Mouse (Mus musculus): ENCODE measurements around the gene Ddx49. TPM values are rescaled to one million over a fixed set of nuclear protein-coding genes. Genes with fewer than 3 reads are reported as not detected.

The Ddx49 gene
- polyA plus RNA-seq (2014; fragmentation: Nextera tagmentation; extraction: Ambion mirVana), result 36.4 and 37.6 TPM in 2 replicates

GRCm38 (mm10) chr8:70302358-70302890 lies at the start of gene Ddx49, which contains the start of gene Cope:
Gene Ddx49, minus strand, starts transcription at chr8:70302489.
Gene Cope, plus strand, starts transcription at chr8:70302518.
- Histone ChIP-seq H3K4me2 (peak within 1 kb of the TSS; percentile 95), H3K27me3 (ENCODE audit: control insufficient read depth, insufficient read depth, low read length) (no peaks in the 10 kb centered on the region), H3K4me1 (ENCODE audit: control insufficient read depth, insufficient read depth, low read length) (peaks cover 14% of the 10 kb centered on the region), H3K9ac (ENCODE audit: low read depth, low read length) (peak within 1 kb of the TSS; percentile 68), H3K9me3 (replicated peaks; ENCODE audit: control insufficient read depth, low read length) (no peaks in the 10 kb centered on the region), H3K36me3 (ENCODE audit: control insufficient read depth, insufficient read depth, low read length) (peaks cover 27% of the 10 kb centered on the region), H3K4me3 (ENCODE audit: low read depth, low read length) (peak within 1 kb of the TSS; percentile 89), H3K27ac (ENCODE audit: low read depth, low read length) (peak within 1 kb of the TSS; percentile 47; the same call in 1 of the 2 replicates)
- peak; percentile 83 for ATAC-seq (replicated peaks; ENCODE audit: insufficient number of reproducible peaks, low FRiP score, low TSS enrichment)
- under 1% methylated on average over 40 of the region's 40 CpGs for WGBS (ENCODE audit: insufficient replicate concordance)

GRCm38 (mm10) chr8:70352000-70352384 lies 49.7 kb upstream of the Ddx49 start:
- Histone ChIP-seq H3K27ac (ENCODE audit: low read depth, low read length) (peak overlapping the region; percentile 91; the same call in 1 of the 2 replicates), H3K36me3 (ENCODE audit: control insufficient read depth, insufficient read depth, low read length) (peaks cover 7% of the 10 kb centered on the region), H3K27me3 (ENCODE audit: control insufficient read depth, insufficient read depth, low read length) (no peaks in the 10 kb centered on the region), H3K9me3 (replicated peaks; ENCODE audit: control insufficient read depth, low read length) (no peaks in the 10 kb centered on the region), H3K4me2 (peak overlapping the region; percentile 98), H3K4me1 (ENCODE audit: control insufficient read depth, insufficient read depth, low read length) (peaks cover 34% of the 10 kb centered on the region), H3K4me3 (ENCODE audit: low read depth, low read length) (peak overlapping the region; percentile 94), H3K9ac (ENCODE audit: low read depth, low read length) (peak overlapping the region; percentile 98)
- 18% methylated on average over 3 of the region's 3 CpGs for WGBS (ENCODE audit: insufficient replicate concordance)
- no peak for ATAC-seq (replicated peaks; ENCODE audit: insufficient number of reproducible peaks, low FRiP score, low TSS enrichment)

- Histone ChIP-seq H3K9me3 (replicated peaks; ENCODE audit: control insufficient read depth, low read length) (no peaks in the 10 kb centered on the region), H3K9ac (ENCODE audit: low read depth, low read length) (peak overlapping the region; percentile 98), H3K36me3 (ENCODE audit: control insufficient read depth, insufficient read depth, low read length) (peaks cover 9% of the 10 kb centered on the region), H3K4me1 (ENCODE audit: control insufficient read depth, insufficient read depth, low read length) (peaks cover 34% of the 10 kb centered on the region), H3K27me3 (ENCODE audit: control insufficient read depth, insufficient read depth, low read length) (no peaks in the 10 kb centered on the region), H3K27ac (ENCODE audit: low read depth, low read length) (peak overlapping the region; percentile 35; the same call in 1 of the 2 replicates), H3K4me2 (peak overlapping the region; percentile 98), H3K4me3 (ENCODE audit: low read depth, low read length) (peak overlapping the region; percentile 94)
- WGBS (ENCODE audit: insufficient replicate concordance), result 55% methylated on average over 15 of the region's 15 CpGs
- no peak for ATAC-seq (replicated peaks; ENCODE audit: insufficient number of reproducible peaks, low FRiP score, low TSS enrichment)
Measured at GRCm38 (mm10) chr8:70351035-70351999, 49.0 kb upstream of the Ddx49 start.

- 81% methylated on average over 1 of the region's 1 CpGs for WGBS (ENCODE audit: insufficient replicate concordance)
- H3K27ac ChIP-seq (ENCODE audit: low read depth, low read length), result no peak overlapping the region; the same call in 1 of the 2 replicates
- peaks cover 9% of the 10 kb centered on the region for H3K36me3 ChIP-seq (ENCODE audit: control insufficient read depth, insufficient read depth, low read length)
- H3K4me1 ChIP-seq (ENCODE audit: control insufficient read depth, insufficient read depth, low read length), result peaks cover 34% of the 10 kb centered on the region
- H3K4me3 ChIP-seq (ENCODE audit: low read depth, low read length), result no peak overlapping the region
- no peak for ATAC-seq (replicated peaks; ENCODE audit: insufficient number of reproducible peaks, low FRiP score, low TSS enrichment)
- H3K4me2 ChIP-seq, result no peak overlapping the region
- H3K27me3 ChIP-seq (ENCODE audit: control insufficient read depth, insufficient read depth, low read length), result no peaks in the 10 kb centered on the region
- H3K9me3 ChIP-seq (replicated peaks; ENCODE audit: control insufficient read depth, low read length), result no peaks in the 10 kb centered on the region
- H3K9ac ChIP-seq (ENCODE audit: low read depth, low read length), result 0 out of 2 replicates have a peak overlapping the region, but pooled peaks have one; percentile 22
Measured at GRCm38 (mm10) chr8:70347860-70348420, 45.7 kb upstream of the Ddx49 start.

GRCm38 (mm10) chr8:70347443-70347842 lies 45.2 kb upstream of the Ddx49 start:
- H3K36me3 ChIP-seq (ENCODE audit: control insufficient read depth, insufficient read depth, low read length), result peaks cover 9% of the 10 kb centered on the region
- H3K4me3 ChIP-seq (ENCODE audit: low read depth, low read length), result no peak overlapping the region
- no peak overlapping the region for H3K9ac ChIP-seq (ENCODE audit: low read depth, low read length)
- H3K9me3 ChIP-seq (replicated peaks; ENCODE audit: control insufficient read depth, low read length), result no peaks in the 10 kb centered on the region
- no peak overlapping the region for H3K27ac ChIP-seq (ENCODE audit: low read depth, low read length)
- H3K27me3 ChIP-seq (ENCODE audit: control insufficient read depth, insufficient read depth, low read length), result no peaks in the 10 kb centered on the region
- ATAC-seq (replicated peaks; ENCODE audit: insufficient number of reproducible peaks, low FRiP score, low TSS enrichment), result no peak
- peaks cover 34% of the 10 kb centered on the region for H3K4me1 ChIP-seq (ENCODE audit: control insufficient read depth, insufficient read depth, low read length)
- no peak overlapping the region for H3K4me2 ChIP-seq
- 89% methylated on average over 4 of the region's 4 CpGs for WGBS (ENCODE audit: insufficient replicate concordance)

GRCm38 (mm10) chr8:70344279-70344678 lies 42.0 kb upstream of the Ddx49 start:
- no peak overlapping the region for H3K9ac ChIP-seq (ENCODE audit: low read depth, low read length)
- WGBS (ENCODE audit: insufficient replicate concordance), result 88% methylated on average over 2 of the region's 2 CpGs
- ATAC-seq (replicated peaks; ENCODE audit: insufficient number of reproducible peaks, low FRiP score, low TSS enrichment), result no peak
- H3K36me3 ChIP-seq (ENCODE audit: control insufficient read depth, insufficient read depth, low read length), result peaks cover 22% of the 10 kb centered on the region
- no peaks in the 10 kb centered on the region for H3K9me3 ChIP-seq (replicated peaks; ENCODE audit: control insufficient read depth, low read length)
- no peaks in the 10 kb centered on the region for H3K27me3 ChIP-seq (ENCODE audit: control insufficient read depth, insufficient read depth, low read length)
- no peak overlapping the region for H3K4me3 ChIP-seq (ENCODE audit: low read depth, low read length)
- no peak overlapping the region for H3K4me2 ChIP-seq
- H3K4me1 ChIP-seq (ENCODE audit: control insufficient read depth, insufficient read depth, low read length), result peaks cover 11% of the 10 kb centered on the region; the same call in 1 of the 2 replicates
- H3K27ac ChIP-seq (ENCODE audit: low read depth, low read length), result no peak overlapping the region

GRCm38 (mm10) chr8:70343696-70344095 lies 41.4 kb upstream of the Ddx49 start:
- ATAC-seq (replicated peaks; ENCODE audit: insufficient number of reproducible peaks, low FRiP score, low TSS enrichment), result no peak
- Histone ChIP-seq H3K27me3 (ENCODE audit: control insufficient read depth, insufficient read depth, low read length) (no peaks in the 10 kb centered on the region), H3K27ac (ENCODE audit: low read depth, low read length) (no peak overlapping the region), H3K4me2 (no peak overlapping the region), H3K9ac (ENCODE audit: low read depth, low read length) (no peak overlapping the region), H3K4me3 (ENCODE audit: low read depth, low read length) (no peak overlapping the region), H3K36me3 (ENCODE audit: control insufficient read depth, insufficient read depth, low read length) (peaks cover 23% of the 10 kb centered on the region), H3K4me1 (ENCODE audit: control insufficient read depth, insufficient read depth, low read length) (peaks cover 9% of the 10 kb centered on the region; the same call in 1 of the 2 replicates), H3K9me3 (replicated peaks; ENCODE audit: control insufficient read depth, low read length) (no peaks in the 10 kb centered on the region)
- 64% methylated on average over 6 of the region's 6 CpGs for WGBS (ENCODE audit: insufficient replicate concordance)

GRCm38 (mm10) chr8:70343076-70343475 lies 40.8 kb upstream of the Ddx49 start:
- H3K27me3 ChIP-seq (ENCODE audit: control insufficient read depth, insufficient read depth, low read length), result no peaks in the 10 kb centered on the region
- H3K9ac ChIP-seq (ENCODE audit: low read depth, low read length), result no peak overlapping the region
- H3K9me3 ChIP-seq (replicated peaks; ENCODE audit: control insufficient read depth, low read length), result no peaks in the 10 kb centered on the region
- H3K36me3 ChIP-seq (ENCODE audit: control insufficient read depth, insufficient read depth, low read length), result peaks cover 25% of the 10 kb centered on the region
- no peak overlapping the region for H3K4me2 ChIP-seq
- no peak overlapping the region for H3K4me3 ChIP-seq (ENCODE audit: low read depth, low read length)
- WGBS (ENCODE audit: insufficient replicate concordance), result 84% methylated on average over 7 of the region's 7 CpGs
- peaks cover 6% of the 10 kb centered on the region; the same call in 1 of the 2 replicates for H3K4me1 ChIP-seq (ENCODE audit: control insufficient read depth, insufficient read depth, low read length)
- no peak for ATAC-seq (replicated peaks; ENCODE audit: insufficient number of reproducible peaks, low FRiP score, low TSS enrichment)
- no peak overlapping the region for H3K27ac ChIP-seq (ENCODE audit: low read depth, low read length)

Measured in heart, embryonic 11.5 days (tissue).